Comparison of ENCODE assay signal across 26 mouse cellular contexts in genomic region chr19:45516264-45516663, GRCm38 (mm10).
"Had no signal": no experiment of that assay in that cellular context is flagged by ENCODE, and none has a peak within 500 bp of the region (broad histone marks: within the 10 kb centered on the region; RNA-seq: fewer than 3 reads in every experiment).

No protein-coding gene starts in this region.

- H3K9ac ChIP-seq: heart, embryonic 13.5 days; heart, embryonic 15.5 days; hindbrain, embryonic 13.5 days; hindbrain, embryonic 15.5 days; kidney, embryonic 15.5 days; limb, embryonic 13.5 days; limb, embryonic 15.5 days; liver, embryonic 12.5 days; liver, embryonic 14.5 days had no signal

- ATAC-seq: hindbrain, postnatal 0 days; intestine, embryonic 16.5 days; liver, embryonic 12.5 days had no signal

- H3K27me3 ChIP-seq: heart, embryonic 13.5 days; heart, embryonic 15.5 days; hindbrain, embryonic 13.5 days; hindbrain, embryonic 15.5 days; kidney, embryonic 15.5 days; limb, embryonic 13.5 days; limb, embryonic 15.5 days; liver, embryonic 12.5 days had no signal

- H3K4me2 ChIP-seq: heart, embryonic 11.5 days; heart, embryonic 13.5 days; heart, embryonic 15.5 days; hindbrain, embryonic 13.5 days; hindbrain, embryonic 15.5 days; kidney, embryonic 15.5 days; limb, embryonic 13.5 days; limb, embryonic 15.5 days; liver, embryonic 12.5 days had no signal

- DNase-seq: gastrocnemius, postnatal 14 days; gastrocnemius, postnatal 36 days; heart, adult 2 months; heart, postnatal 14 days; heart, postnatal 36 days; kidney, adult 11 months; kidney, adult 2 months; kidney, adult 9 months; kidney, postnatal 14 days; kidney, postnatal 36 days; layer of hippocampus, adult 9-11 months; layer of hippocampus, postnatal 36 days; left cerebral cortex, postnatal 4 days had no signal

- H3K4me1 ChIP-seq: heart, embryonic 15.5 days; kidney, embryonic 15.5 days; limb, embryonic 15.5 days; liver, embryonic 12.5 days had no signal

- H3K4me3 ChIP-seq: heart, adult 2 months; heart, embryonic 13.5 days; heart, embryonic 15.5 days; hindbrain, embryonic 13.5 days; hindbrain, embryonic 15.5 days; kidney, embryonic 15.5 days; limb, embryonic 13.5 days; limb, embryonic 15.5 days; liver, embryonic 12.5 days had no signal

- H3K27ac ChIP-seq: heart, adult 2 months; heart, embryonic 13.5 days; heart, embryonic 15.5 days; hindbrain, embryonic 13.5 days; hindbrain, embryonic 15.5 days; hindbrain, postnatal 0 days; kidney, embryonic 15.5 days; kidney, postnatal 0 days; limb, embryonic 13.5 days; limb, embryonic 15.5 days; liver, embryonic 12.5 days; liver, embryonic 14.5 days had no signal

- H3K9me3 ChIP-seq: heart, embryonic 13.5 days; heart, embryonic 15.5 days; hindbrain, embryonic 13.5 days; hindbrain, embryonic 15.5 days; kidney, embryonic 15.5 days; limb, embryonic 13.5 days; limb, embryonic 15.5 days; liver, embryonic 12.5 days had no signal
